Mouse (Mus musculus) frontal cortex, postnatal 25 days (tissue): Measurements from ENCODE around the gene Gm45208.
A peak's percentile ranks its signal among the peaks of the same experiment; 100 is the strongest.

Experiments
- DNase-seq, 2 experiments: peaks; one replicate each; pipeline ENCODE4 v3.0.0; 2022; ENCODE audit warnings: low spot score in 2 of 2

Gene Gm45208

GRCm38 (mm10) chrX:7772766-7773165 is 50.7 kb downstream of the Gm45208 start:
- DNase-seq, result no peak

DNA sequence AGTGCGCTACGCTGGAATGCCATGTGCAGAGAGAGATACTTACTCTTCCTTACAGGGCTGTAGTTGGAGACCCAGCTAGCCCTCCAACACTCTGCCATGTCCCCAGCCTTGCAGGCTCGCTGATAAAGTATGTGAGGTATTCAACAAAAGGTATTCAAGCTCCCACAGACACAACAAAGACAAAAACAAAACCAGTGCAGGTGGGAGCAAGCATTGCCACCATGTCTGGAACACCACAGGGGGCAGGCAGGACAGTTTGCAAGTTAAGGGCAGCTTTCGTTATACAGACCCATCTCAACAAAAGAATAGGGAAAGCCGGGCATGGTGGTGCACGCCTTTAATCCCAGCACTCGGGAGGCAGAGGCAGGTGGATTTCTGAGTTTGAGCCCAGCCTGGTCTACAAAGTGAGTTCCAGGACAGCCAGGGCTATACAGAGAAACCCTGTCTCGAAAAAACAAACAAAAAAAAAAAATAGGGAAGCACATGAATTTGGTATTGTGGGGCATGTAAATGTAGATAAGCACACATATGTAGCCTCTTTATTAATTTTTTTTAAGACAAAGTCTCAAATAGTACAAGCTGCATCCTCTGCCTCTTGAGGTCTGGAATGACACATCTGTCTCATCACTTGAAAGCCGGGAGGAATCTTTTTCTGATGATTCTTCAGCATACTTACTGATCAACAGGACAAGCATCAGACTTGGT is 53.6 kb downstream of the Gm45208 start:
- DNase-seq, result no peak

DNA sequence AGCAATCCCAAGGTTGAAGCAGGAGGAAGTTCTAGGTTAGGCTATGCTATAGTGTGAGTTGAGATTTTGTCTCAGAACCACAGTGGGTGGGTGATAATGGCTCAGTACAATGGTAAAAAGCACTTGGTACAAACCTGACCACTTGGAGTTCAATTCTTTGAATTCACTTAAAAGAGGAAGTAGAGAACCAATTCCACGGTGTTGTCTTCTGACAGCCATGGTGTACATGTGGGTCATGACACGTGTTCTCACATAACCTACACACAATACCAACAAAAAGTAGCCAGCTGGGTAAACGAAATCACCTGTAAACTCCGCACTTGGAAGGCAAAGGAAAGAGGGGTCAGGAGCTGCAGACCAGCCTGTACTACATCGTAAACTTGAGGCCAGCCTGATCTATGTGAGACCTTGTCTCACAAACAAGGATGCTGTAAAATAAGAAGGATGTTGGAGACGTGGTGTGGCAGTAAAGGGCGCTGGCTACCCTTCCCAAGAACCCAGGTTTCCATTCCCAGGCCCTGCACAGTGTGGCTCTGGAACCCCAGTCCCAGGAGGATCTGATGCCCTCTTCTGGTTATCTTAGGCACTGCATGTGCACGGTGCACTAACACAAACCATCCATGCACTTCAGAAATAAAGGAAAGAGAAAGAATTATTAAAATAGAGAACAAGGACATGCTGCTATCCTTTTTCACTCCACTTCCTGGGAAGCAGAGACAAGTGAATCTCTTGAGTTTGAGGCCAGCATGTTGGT is 54.5 kb downstream of the Gm45208 start:
- peak in 1 of 2 experiments; percentile 39 for DNase-seq

DNA sequence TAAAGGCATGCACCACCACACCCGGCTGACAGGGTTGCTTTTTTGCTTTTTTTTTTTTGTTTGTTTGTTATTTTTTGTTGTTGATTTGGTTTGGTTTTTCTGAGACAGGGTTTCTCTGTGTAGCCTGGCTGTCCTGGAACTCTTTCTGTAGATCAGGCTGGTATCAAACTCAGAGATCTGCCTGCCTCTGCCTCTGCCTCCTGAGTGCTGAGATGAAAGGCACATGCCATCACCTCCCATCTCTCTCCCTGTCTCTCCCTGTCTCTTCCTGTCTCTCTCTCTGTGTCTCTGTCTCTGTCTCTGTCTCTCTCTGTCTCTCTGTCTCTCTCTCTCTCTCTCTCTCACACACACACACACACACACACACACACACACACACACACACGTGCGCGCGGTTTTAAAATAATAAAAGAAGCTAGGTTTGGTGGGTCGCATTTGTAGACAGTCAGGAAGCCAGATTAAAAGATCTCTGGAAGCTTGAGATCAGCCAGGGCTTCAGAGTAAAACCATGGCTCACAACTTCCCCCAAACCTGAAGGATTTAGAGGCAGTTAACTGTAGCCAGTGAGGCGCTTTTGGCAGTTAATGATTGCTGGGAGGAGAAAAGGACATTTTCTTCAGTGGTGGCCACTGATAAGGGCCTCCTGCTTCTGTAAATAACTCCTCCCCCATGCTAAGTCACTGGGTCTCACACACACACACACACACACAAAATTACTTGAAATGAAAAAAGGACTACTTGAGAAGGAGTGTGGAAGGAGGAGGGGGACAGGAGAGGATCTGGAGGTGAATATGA is 56.6 kb downstream of the Gm45208 start:
- DNase-seq, result no peak

DNA sequence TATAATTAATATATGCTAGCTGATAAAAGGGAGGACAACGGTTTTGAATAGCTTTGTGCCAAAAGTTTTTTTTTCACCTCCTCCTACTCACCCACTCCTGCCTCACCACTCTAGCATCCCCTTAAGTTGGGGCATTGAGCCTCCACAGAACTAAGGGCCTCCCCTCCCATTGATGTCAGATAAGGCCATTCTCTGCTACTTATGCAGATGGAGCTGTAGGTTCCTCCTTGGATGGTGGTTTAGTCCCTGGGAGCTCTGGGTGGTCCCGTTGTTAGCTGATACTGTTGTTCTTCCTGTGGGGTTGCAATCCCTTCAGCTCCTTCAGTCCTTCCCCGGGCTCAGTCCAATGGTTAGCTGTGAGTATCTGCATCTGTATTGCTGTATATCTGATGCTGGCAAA is 57.2 kb downstream of the Gm45208 start:
- DNase-seq, result no peak
